Mouse (Mus musculus): ENCODE measurements at regions not wholly inside any gene's neighbourhood (a gene's known extent, or its start where the extent isn't known, plus 50 kb on each side); places are given as distances from the start of the nearest gene placed in this dataset.

- no peak overlapping the region for H3K4me3 ChIP-seq (ENCODE audit: low read depth, low read length)
- no peak overlapping the region for H3K4me2 ChIP-seq (ENCODE audit: low read depth, low read length, severe bottlenecking)
- no peaks in the 10 kb centered on the region for H3K9me3 ChIP-seq (ENCODE audit: control insufficient read depth, low read length)
- no peaks in the 10 kb centered on the region for H3K27me3 ChIP-seq (ENCODE audit: control insufficient read depth, insufficient read depth, low read length)
- DNase-seq (ENCODE audit: low spot score) (no peak), ATAC-seq (replicated peaks; ENCODE audit: low FRiP score) (no peak)
- no peaks in the 10 kb centered on the region for H3K4me1 ChIP-seq (replicated peaks; ENCODE audit: control insufficient read depth, insufficient read depth, low read length)
- no peak overlapping the region for H3K9ac ChIP-seq (ENCODE audit: low read length)
- H3K27ac ChIP-seq (ENCODE audit: low read depth, low read length), result no peak overlapping the region
- H3K36me3 ChIP-seq (ENCODE audit: control insufficient read depth, insufficient read depth, low read length), result no peaks in the 10 kb centered on the region
These were observed 220.2 kb downstream of the Arap2 start for GRCm38 (mm10) chr5:62545785-62546184.

DNA sequence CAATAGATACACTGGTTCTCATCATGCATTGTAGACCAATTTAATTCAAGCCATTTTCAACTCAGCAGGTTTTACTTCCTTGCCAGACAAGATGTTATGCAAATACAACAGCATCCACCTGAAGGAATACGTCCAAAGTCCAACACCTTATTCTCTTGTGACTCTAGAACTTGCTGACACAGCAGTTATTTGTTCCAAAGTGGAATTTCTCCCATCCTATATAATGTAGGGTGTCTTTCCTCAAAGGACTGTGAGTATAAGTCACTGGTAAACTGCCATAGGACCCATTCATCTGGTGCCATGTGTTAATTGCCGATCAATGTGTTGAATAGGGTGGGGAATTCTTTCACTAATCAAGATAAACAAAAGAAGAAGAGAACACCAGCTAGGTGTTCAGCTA is 226.7 kb downstream of the Arap2 start:
- Histone ChIP-seq H3K4me2 (ENCODE audit: low read depth, low read length, severe bottlenecking) (no peak overlapping the region), H3K4me3 (ENCODE audit: low read depth, low read length) (no peak overlapping the region), H3K27ac (ENCODE audit: low read depth, low read length) (no peak overlapping the region), H3K36me3 (ENCODE audit: control insufficient read depth, insufficient read depth, low read length) (no peaks in the 10 kb centered on the region), H3K9ac (ENCODE audit: low read length) (no peak overlapping the region), H3K27me3 (ENCODE audit: control insufficient read depth, insufficient read depth, low read length) (no peaks in the 10 kb centered on the region), H3K9me3 (ENCODE audit: control insufficient read depth, low read length) (no peaks in the 10 kb centered on the region), H3K4me1 (replicated peaks; ENCODE audit: control insufficient read depth, insufficient read depth, low read length) (no peaks in the 10 kb centered on the region)
- 92% methylated on average over 2 of the region's 2 CpGs for WGBS
- DNase-seq (ENCODE audit: low spot score) (no peak), ATAC-seq (replicated peaks; ENCODE audit: low FRiP score) (no peak)

DNA sequence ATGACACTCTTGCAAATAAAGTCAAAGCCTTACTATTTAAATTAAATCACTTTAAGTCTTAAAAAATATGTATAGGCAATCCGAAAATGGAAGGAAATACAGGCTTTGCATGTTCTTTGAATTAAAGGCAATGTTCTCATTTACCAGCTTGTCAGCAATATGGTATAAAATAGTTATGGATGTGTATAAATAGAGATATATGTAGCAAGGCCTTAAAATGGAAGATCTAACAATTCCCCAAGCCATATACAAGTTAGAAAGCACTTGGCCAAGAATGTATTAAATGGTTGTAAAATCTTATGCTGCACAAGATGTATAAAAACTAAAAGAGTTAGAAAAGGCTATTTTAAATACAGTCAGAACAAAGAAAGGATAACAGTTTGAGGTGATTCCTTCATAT is 254.1 kb downstream of the Arap2 start:
- DNase-seq (ENCODE audit: low spot score) (no peak), ATAC-seq (replicated peaks; ENCODE audit: low FRiP score) (no peak)
- Histone ChIP-seq H3K4me3 (ENCODE audit: low read depth, low read length) (no peak overlapping the region), H3K27ac (ENCODE audit: low read depth, low read length) (no peak overlapping the region), H3K4me2 (ENCODE audit: low read depth, low read length, severe bottlenecking) (no peak overlapping the region), H3K9me3 (ENCODE audit: control insufficient read depth, low read length) (no peaks in the 10 kb centered on the region), H3K4me1 (replicated peaks; ENCODE audit: control insufficient read depth, insufficient read depth, low read length) (no peaks in the 10 kb centered on the region), H3K36me3 (ENCODE audit: control insufficient read depth, insufficient read depth, low read length) (no peaks in the 10 kb centered on the region), H3K9ac (ENCODE audit: low read length) (no peak overlapping the region), H3K27me3 (ENCODE audit: control insufficient read depth, insufficient read depth, low read length) (no peaks in the 10 kb centered on the region)
- WGBS, result 87% methylated on average over 1 of the region's 1 CpGs

DNA sequence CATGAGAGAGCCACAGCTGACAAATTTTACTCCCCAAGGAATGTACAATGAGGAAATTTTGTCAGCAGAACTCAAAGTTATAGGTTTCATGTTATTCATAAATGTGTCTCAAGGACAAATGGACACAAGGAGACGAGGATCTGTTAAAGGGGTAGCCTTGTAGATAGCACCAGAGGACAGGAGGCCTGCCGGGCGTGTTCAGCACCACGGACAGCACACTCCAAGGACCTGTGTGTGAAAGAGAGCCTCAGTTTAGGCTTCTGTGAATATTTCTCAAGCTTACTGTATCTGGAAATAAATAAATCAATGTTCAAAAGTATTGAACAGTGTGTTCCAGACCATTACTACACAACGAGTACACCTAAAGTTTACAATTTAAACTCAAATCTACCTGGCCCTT is 282.4 kb downstream of the Arap2 start:
- H3K9me3 ChIP-seq (ENCODE audit: control insufficient read depth, low read length), result no peaks in the 10 kb centered on the region
- H3K27ac ChIP-seq (ENCODE audit: low read depth, low read length), result no peak overlapping the region
- DNase-seq (ENCODE audit: low spot score), result peak; percentile 74
- no peaks in the 10 kb centered on the region for H3K27me3 ChIP-seq (ENCODE audit: control insufficient read depth, insufficient read depth, low read length)
- no peak overlapping the region for H3K9ac ChIP-seq (ENCODE audit: low read length)
- H3K36me3 ChIP-seq (ENCODE audit: control insufficient read depth, insufficient read depth, low read length), result no peaks in the 10 kb centered on the region
- WGBS, result 42% methylated on average over 5 of the region's 5 CpGs
- no peak overlapping the region for H3K4me2 ChIP-seq (ENCODE audit: low read depth, low read length, severe bottlenecking)
- H3K4me3 ChIP-seq (ENCODE audit: low read depth, low read length), result no peak overlapping the region
- ATAC-seq (replicated peaks; ENCODE audit: low FRiP score), result no peak
- H3K4me1 ChIP-seq (replicated peaks; ENCODE audit: control insufficient read depth, insufficient read depth, low read length), result no peaks in the 10 kb centered on the region

DNA sequence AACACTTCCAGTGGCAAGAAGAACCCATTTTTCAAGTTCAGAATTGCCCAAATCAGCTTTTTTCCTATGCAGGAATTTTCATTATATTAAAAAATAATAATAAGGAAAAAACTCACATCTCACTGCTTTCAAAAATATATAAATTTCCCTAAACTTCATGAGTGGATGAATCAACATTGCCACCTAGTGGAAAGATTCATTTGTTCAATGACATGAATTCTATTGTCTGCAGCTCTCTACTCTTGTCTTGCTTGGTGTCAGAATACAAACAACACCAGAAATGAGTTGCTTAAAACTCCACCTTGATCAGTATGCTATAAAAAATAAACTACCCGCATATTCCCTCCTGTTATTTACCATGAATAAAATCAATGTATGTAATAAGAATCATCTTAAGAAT is 285.0 kb downstream of the Arap2 start:
- Histone ChIP-seq H3K9me3 (ENCODE audit: control insufficient read depth, low read length) (no peaks in the 10 kb centered on the region), H3K4me1 (replicated peaks; ENCODE audit: control insufficient read depth, insufficient read depth, low read length) (no peaks in the 10 kb centered on the region), H3K4me2 (ENCODE audit: low read depth, low read length, severe bottlenecking) (no peak overlapping the region), H3K9ac (ENCODE audit: low read length) (no peak overlapping the region), H3K4me3 (ENCODE audit: low read depth, low read length) (no peak overlapping the region), H3K27me3 (ENCODE audit: control insufficient read depth, insufficient read depth, low read length) (no peaks in the 10 kb centered on the region), H3K27ac (ENCODE audit: low read depth, low read length) (no peak overlapping the region), H3K36me3 (ENCODE audit: control insufficient read depth, insufficient read depth, low read length) (no peaks in the 10 kb centered on the region)
- WGBS, result 31% methylated on average over 1 of the region's 1 CpGs
- DNase-seq (ENCODE audit: low spot score) (no peak), ATAC-seq (replicated peaks; ENCODE audit: low FRiP score) (no peak)

GRCm38 (mm10) chr5:62473412-62473811 is 292.5 kb downstream of the Arap2 start:
- H3K36me3 ChIP-seq (ENCODE audit: control insufficient read depth, insufficient read depth, low read length), result no peaks in the 10 kb centered on the region
- no peaks in the 10 kb centered on the region for H3K27me3 ChIP-seq (ENCODE audit: control insufficient read depth, insufficient read depth, low read length)
- H3K9ac ChIP-seq (ENCODE audit: low read length), result no peak overlapping the region
- 86% methylated on average over 3 of the region's 3 CpGs for WGBS
- H3K4me3 ChIP-seq (ENCODE audit: low read depth, low read length), result no peak overlapping the region
- H3K9me3 ChIP-seq (ENCODE audit: control insufficient read depth, low read length), result no peaks in the 10 kb centered on the region
- no peak overlapping the region for H3K27ac ChIP-seq (ENCODE audit: low read depth, low read length)
- no peak for ATAC-seq (replicated peaks; ENCODE audit: low FRiP score)
- no peak for DNase-seq (ENCODE audit: low spot score)
- H3K4me1 ChIP-seq (replicated peaks; ENCODE audit: control insufficient read depth, insufficient read depth, low read length), result no peaks in the 10 kb centered on the region
- H3K4me2 ChIP-seq (ENCODE audit: low read depth, low read length, severe bottlenecking), result no peak overlapping the region

GRCm38 (mm10) chr5:62466802-62467201 is 299.2 kb downstream of the Arap2 start:
- 87% methylated on average over 1 of the region's 1 CpGs for WGBS
- H3K27me3 ChIP-seq (ENCODE audit: control insufficient read depth, insufficient read depth, low read length), result no peaks in the 10 kb centered on the region
- no peaks in the 10 kb centered on the region for H3K36me3 ChIP-seq (ENCODE audit: control insufficient read depth, insufficient read depth, low read length)
- H3K4me1 ChIP-seq (replicated peaks; ENCODE audit: control insufficient read depth, insufficient read depth, low read length), result no peaks in the 10 kb centered on the region
- no peak for DNase-seq (ENCODE audit: low spot score)
- no peak overlapping the region for H3K27ac ChIP-seq (ENCODE audit: low read depth, low read length)
- H3K9me3 ChIP-seq (ENCODE audit: control insufficient read depth, low read length), result no peaks in the 10 kb centered on the region
- no peak overlapping the region for H3K4me3 ChIP-seq (ENCODE audit: low read depth, low read length)
- H3K9ac ChIP-seq (ENCODE audit: low read length), result no peak overlapping the region
- H3K4me2 ChIP-seq (ENCODE audit: low read depth, low read length, severe bottlenecking), result no peak overlapping the region
- no peak for ATAC-seq (replicated peaks; ENCODE audit: low FRiP score)

DNA sequence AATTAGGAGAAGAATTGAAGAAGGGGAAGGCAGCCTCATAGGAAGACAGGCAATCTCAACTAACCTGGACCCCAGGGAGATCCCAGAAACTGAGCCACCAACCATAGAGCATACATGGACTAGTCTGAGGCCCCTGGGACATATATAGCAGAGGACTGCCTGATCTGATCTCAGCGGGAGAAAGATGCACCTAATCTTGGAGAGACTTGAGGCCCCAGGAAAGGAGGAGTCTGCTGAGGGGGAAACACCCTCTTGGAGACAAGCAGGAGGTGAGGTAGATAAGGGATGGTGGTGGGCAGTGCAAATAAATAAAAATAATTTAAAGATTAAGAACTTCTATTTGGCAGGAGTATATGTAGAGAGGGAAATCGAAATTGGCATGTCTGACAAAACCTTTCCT is 303.4 kb downstream of the Arap2 start:
- DNase-seq (ENCODE audit: low spot score) (no peak), ATAC-seq (replicated peaks; ENCODE audit: low FRiP score) (no peak)
- Histone ChIP-seq H3K9me3 (ENCODE audit: control insufficient read depth, low read length) (no peaks in the 10 kb centered on the region; the same call in 1 of the 2 replicates), H3K27me3 (ENCODE audit: control insufficient read depth, insufficient read depth, low read length) (no peaks in the 10 kb centered on the region), H3K4me1 (replicated peaks; ENCODE audit: control insufficient read depth, insufficient read depth, low read length) (no peaks in the 10 kb centered on the region), H3K27ac (ENCODE audit: low read depth, low read length) (no peak overlapping the region), H3K4me2 (ENCODE audit: low read depth, low read length, severe bottlenecking) (no peak overlapping the region), H3K36me3 (ENCODE audit: control insufficient read depth, insufficient read depth, low read length) (no peaks in the 10 kb centered on the region), H3K9ac (ENCODE audit: low read length) (no peak overlapping the region), H3K4me3 (ENCODE audit: low read depth, low read length) (no peak overlapping the region)
- WGBS, result 73% methylated on average over 2 of the region's 2 CpGs
